Mouse (Mus musculus) monocyte, adult 5-6 weeks (primary cell): Measurements from ENCODE around the gene Creb5. TPM values are rescaled to one million over a fixed set of nuclear protein-coding genes. Genes with fewer than 3 reads are reported as not detected.

ENCODE experiments used
- ATAC-seq: fragments of 153-309, 156-312 bp; replicated peaks from 2 replicates; pipeline ENCODE4 v1.8.0; 2017; ENCODE audit warnings: mild to moderate bottlenecking; ENCODE audit not compliant: low TSS enrichment, insufficient number of reproducible peaks, severe bottlenecking, poor library complexity, low FRiP score
- total RNA-seq: library from RNA; stranded (forward); fragments of 200-1000, 200-491, 200-594 nt; gene quantifications from 3 replicates; pipeline ENCODE4 v1.2.3, GENCODE M21; 2017

Creb5 gene
- total RNA-seq, 1 experiment from 2014 or later = 0.19 TPM

- peak; percentile 16; the same call in 1 of the 2 replicates for ATAC-seq
Measured at GRCm38 (mm10) chr6:53571571-53572122, 284.6 kb downstream of the Creb5 start.

- no peak for ATAC-seq
Measured at GRCm38 (mm10) chr6:53572456-53572855, 285.4 kb downstream of the Creb5 start.

- ATAC-seq = peak; percentile 69
Measured at GRCm38 (mm10) chr6:53572979-53573710, 286.1 kb downstream of the Creb5 start.

- ATAC-seq = no peak
Measured at GRCm38 (mm10) chr6:53573711-53574065, 286.6 kb downstream of the Creb5 start.

GRCm38 (mm10) chr6:53574097-53574496 is 287.0 kb downstream of the Creb5 start:
- no peak for ATAC-seq

GRCm38 (mm10) chr6:53575191-53575590 is 288.1 kb downstream of the Creb5 start:
- ATAC-seq = no peak

- ATAC-seq = no peak
Measured at GRCm38 (mm10) chr6:53575836-53576235, 288.8 kb downstream of the Creb5 start.

- no peak for ATAC-seq
Measured at GRCm38 (mm10) chr6:53576841-53577240, 289.8 kb downstream of the Creb5 start.

GRCm38 (mm10) chr6:53577776-53578175 is 290.7 kb downstream of the Creb5 start:
- ATAC-seq = no peak

GRCm38 (mm10) chr6:53580346-53580745 is 293.3 kb downstream of the Creb5 start:
- ATAC-seq = no peak

GRCm38 (mm10) chr6:53583234-53583875 is 296.3 kb downstream of the Creb5 start:
- ATAC-seq = no peak

GRCm38 (mm10) chr6:53584718-53585405 is 297.8 kb downstream of the Creb5 start:
- ATAC-seq = no peak

GRCm38 (mm10) chr6:53589746-53590145 is 302.7 kb downstream of the Creb5 start:
- peak; percentile 72 for ATAC-seq

GRCm38 (mm10) chr6:53592230-53592629 is 305.2 kb downstream of the Creb5 start:
- ATAC-seq = peak; percentile 76

GRCm38 (mm10) chr6:53593603-53594002 is 306.5 kb downstream of the Creb5 start:
- ATAC-seq = no peak

- no peak for ATAC-seq
Measured at GRCm38 (mm10) chr6:53594316-53594715, 307.2 kb downstream of the Creb5 start.

GRCm38 (mm10) chr6:53596402-53596801 is 309.3 kb downstream of the Creb5 start:
- no peak for ATAC-seq

- ATAC-seq = no peak
Measured at GRCm38 (mm10) chr6:53603041-53603440, 316.0 kb downstream of the Creb5 start.

GRCm38 (mm10) chr6:53603695-53604094 is 316.6 kb downstream of the Creb5 start:
- ATAC-seq = no peak
